Mouse (Mus musculus) myocyte (in vitro differentiated cells): Measurements from ENCODE around the gene Cab39l.

Experiments used
- CEBPB ChIP-seq: IDR thresholded peaks from 2 replicates; pipeline ENCODE4 v1.6.1; 2011; ENCODE audit warnings: mild to moderate bottlenecking, moderate library complexity; ENCODE audit not compliant: poor library complexity, insufficient read depth, severe bottlenecking
- E2F4 ChIP-seq: IDR thresholded peaks from one replicate; pipeline ENCODE4 v1.6.1; 2011; ENCODE audit warnings: mild to moderate bottlenecking, control low read depth, moderate library complexity; ENCODE audit not compliant: insufficient read depth
- MAX ChIP-seq: IDR thresholded peaks from one replicate; pipeline ENCODE4 v1.6.1; 2011; ENCODE audit warnings: low read depth, mild to moderate bottlenecking, control low read depth
- MYOD1 ChIP-seq, 3 experiments: IDR thresholded peaks; one replicate each; pipeline ENCODE4 v1.6.1; 2011; ENCODE audit warnings: control low read depth in 2 of 3, low read depth in 2 of 3, mild to moderate bottlenecking in 2 of 3, moderate library complexity in 1 of 3; ENCODE audit not compliant: insufficient read length in 2 of 3, control insufficient read depth in 1 of 3
- MYOG ChIP-seq, 3 experiments: IDR thresholded peaks; one replicate each; pipeline ENCODE4 v1.6.1; 2011; ENCODE audit warnings: control low read depth in 2 of 3, low read depth in 2 of 3, mild to moderate bottlenecking in 2 of 3; ENCODE audit not compliant: insufficient read length in 2 of 3, control insufficient read depth in 1 of 3, insufficient read depth in 1 of 3
- POLR2A ChIP-seq: IDR thresholded peaks from one replicate; pipeline ENCODE4 v1.6.1; 2011; ENCODE audit warnings: low read depth, mild to moderate bottlenecking, control low read depth, moderate library complexity; ENCODE audit not compliant: insufficient read length
- POLR2AphosphoS2 ChIP-seq: IDR thresholded peaks from one replicate; pipeline ENCODE4 v1.6.1; 2011; ENCODE audit warnings: low read depth, control low read depth; ENCODE audit not compliant: insufficient read length
- SRF ChIP-seq: IDR thresholded peaks from one replicate; pipeline ENCODE4 v1.6.1; 2011; ENCODE audit warnings: low read depth; ENCODE audit not compliant: control insufficient read depth, insufficient read length
- TCF12 ChIP-seq: IDR thresholded peaks from one replicate; pipeline ENCODE4 v1.6.1; 2011; ENCODE audit warnings: mild to moderate bottlenecking, control low read depth; ENCODE audit not compliant: poor library complexity, insufficient read depth, severe bottlenecking
- TCF3 ChIP-seq: IDR thresholded peaks from one replicate; pipeline ENCODE4 v1.6.1; 2011; ENCODE audit warnings: low read depth, control low read depth; ENCODE audit not compliant: insufficient read length
- USF1 ChIP-seq: IDR thresholded peaks from one replicate; pipeline ENCODE4 v1.6.1; 2011; ENCODE audit warnings: low read depth, mild to moderate bottlenecking, control low read depth, moderate library complexity

GRCm38 (mm10) chr14:59437398-59437797, 3.4 kb upstream of the Cab39l start:
- no peak for TF ChIP-seq MAX
- TF ChIP-seq POLR2A: no peak
- TF ChIP-seq CEBPB: no peak
- TF ChIP-seq USF1: no peak
- TF ChIP-seq MYOD1 (IDR thresholded peaks at IDR 0.05; ENCODE audit: control insufficient read depth in 1 of 3, insufficient read length in 2 of 3, low read depth in 2 of 3): no peak
- TF ChIP-seq E2F4: no peak
- TF ChIP-seq POLR2AphosphoS2: no peak
- no peak for TF ChIP-seq MYOG (IDR thresholded peaks at IDR 0.05; ENCODE audit: control insufficient read depth in 1 of 3, insufficient read depth in 1 of 3, insufficient read length in 2 of 3, low read depth in 2 of 3)
- TF ChIP-seq TCF12: no peak
- no peak for TF ChIP-seq SRF
- no peak for TF ChIP-seq TCF3
